In genomic region chrX:71623843-71624242, GRCm38 (mm10) we compare ENCODE assay signal across 7 mouse cellular contexts. TPM values are rescaled to one million over a fixed set of nuclear protein-coding genes. Genes with fewer than 3 reads are reported as not detected.
DNase-seq lines count a peak whose midpoint lies in the region; ATAC-seq and TF ChIP-seq lines count a peak whose summit lies in the region.

No protein-coding gene starts in this region.

- no peaks in the 10 kb centered on the region for H3K9me3 ChIP-seq in hindbrain, embryonic 11.5 days (ENCODE audit: control insufficient read depth, low read length)
- no peaks in the 10 kb centered on the region for H3K9me3 ChIP-seq in hindbrain, embryonic 12.5 days (replicated peaks)
- no peaks in the 10 kb centered on the region for H3K9me3 ChIP-seq in CH12.LX (replicated peaks; ENCODE audit: low read length)
- no peaks in the 10 kb centered on the region for H3K9me3 ChIP-seq in liver, embryonic 14.5 days (ENCODE audit: control insufficient read depth, low read length)

- TF ChIP-seq EP300 in CH12.LX (IDR thresholded peaks at IDR 0.05; ENCODE audit: low read length) = no peak
- no peak for TF ChIP-seq EP300 in liver, embryonic 14.5 days (IDR thresholded peaks at IDR 0.05; ENCODE audit: low read depth)

- no peaks in the 10 kb centered on the region for H3K79me2 ChIP-seq in CH12.LX (replicated peaks; ENCODE audit: control insufficient read depth, extremely low read depth, insufficient read depth, poor library complexity, severe bottlenecking)

- no peak for ATAC-seq in hindbrain, embryonic 11.5 days (ENCODE audit: low FRiP score)
- no peak for ATAC-seq in hindbrain, embryonic 12.5 days (ENCODE audit: low FRiP score)
- ATAC-seq in liver, embryonic 14.5 days (ENCODE audit: insufficient read depth) = no peak

- H3K4me1 ChIP-seq in hindbrain, embryonic 11.5 days (replicated peaks; ENCODE audit: control insufficient read depth, insufficient read depth, low read length) = no peaks in the 10 kb centered on the region
- H3K4me1 ChIP-seq in hindbrain, embryonic 12.5 days = no peaks in the 10 kb centered on the region
- H3K4me1 ChIP-seq in CH12.LX (ENCODE audit: control insufficient read depth in 1 of 2, insufficient read depth in 2 of 2) = no peaks in the 10 kb centered on the region
- H3K4me1 ChIP-seq in liver, embryonic 14.5 days (replicated peaks; ENCODE audit: control insufficient read depth in 2 of 2, insufficient read depth in 2 of 2, low read length in 1 of 2) = no peaks in the 10 kb centered on the region

- no peaks in the 10 kb centered on the region for H3K36me3 ChIP-seq in hindbrain, embryonic 11.5 days (ENCODE audit: control insufficient read depth, insufficient read depth, low read length)
- H3K36me3 ChIP-seq in hindbrain, embryonic 12.5 days = no peaks in the 10 kb centered on the region
- H3K36me3 ChIP-seq in CH12.LX (replicated peaks in 1 of 2; ENCODE audit: control insufficient read depth in 1 of 2, insufficient read depth in 1 of 2, low read length in 1 of 2) = no peaks in the 10 kb centered on the region
- no peaks in the 10 kb centered on the region for H3K36me3 ChIP-seq in liver, embryonic 14.5 days (replicated peaks; ENCODE audit: control insufficient read depth, insufficient read depth, low read depth)

- in situ Hi-C loops in CH12.LX (cut with MboI; ENCODE audit: low pct_ligation_motif_present, low pct_unique_long_range_greater_than_20kb, low sequenced_read_pairs) = no loop called here

- H3K4me3 ChIP-seq in hindbrain, embryonic 11.5 days (ENCODE audit: low read depth, low read length) = no peak overlapping the region
- no peak overlapping the region for H3K4me3 ChIP-seq in hindbrain, embryonic 12.5 days
- no peak overlapping the region for H3K4me3 ChIP-seq in CH12.LX (replicated peaks in 1 of 3; ENCODE audit: low read depth in 2 of 3, low read length in 2 of 3, poor library complexity in 1 of 3)
- H3K4me3 ChIP-seq in liver, embryonic 14.5 days (ENCODE audit: insufficient read depth in 1 of 2, low read depth in 2 of 2, low read length in 2 of 2) = no peak overlapping the region

- peak; percentile 41 to 68; a peak in 3 of 4 replicates for TF ChIP-seq CTCF in CH12.LX (conservative IDR thresholded peaks at IDR 0.05 in 1 of 2, IDR thresholded peaks at IDR 0.05 in 1 of 2; ENCODE audit: low read depth in 2 of 2, low read length in 2 of 2)
- peak; percentile 47; the same call in 1 of the 2 replicates for TF ChIP-seq CTCF in brain, embryonic 14.5 days (IDR thresholded peaks at IDR 0.05; ENCODE audit: borderline replicate concordance, extremely low read depth, insufficient read depth, insufficient read length)
- peak; percentile 77 for TF ChIP-seq CTCF in liver, embryonic 14.5 days (IDR thresholded peaks at IDR 0.05; ENCODE audit: low read depth)

- TF ChIP-seq POLR2A in CH12.LX (IDR thresholded peaks at IDR 0.05; ENCODE audit: low read depth, low read length) = no peak
- no peak for TF ChIP-seq POLR2A in brain, embryonic 14.5 days (IDR thresholded peaks at IDR 0.05; ENCODE audit: borderline replicate concordance, extremely low read depth, insufficient read depth, insufficient read length, poor library complexity, severe bottlenecking)

- H3K9ac ChIP-seq in hindbrain, embryonic 11.5 days (ENCODE audit: low read depth, low read length) = no peak overlapping the region
- H3K9ac ChIP-seq in hindbrain, embryonic 12.5 days = no peak overlapping the region
- H3K9ac ChIP-seq in CH12.LX (ENCODE audit: insufficient read depth, low read depth) = no peak overlapping the region
- no peak overlapping the region for H3K9ac ChIP-seq in liver, embryonic 14.5 days (replicated peaks)

- peak; percentile 58 for DNase-seq in hindbrain, embryonic 11.5 days (ENCODE audit: low spot score)
- DNase-seq in 3T3-L1 (ENCODE audit: low read depth, low spot score) = peak; percentile 40
- peak; percentile 51 for DNase-seq in CH12.LX (ENCODE audit: extremely low read depth)
- peak; percentile 29 for DNase-seq in brain, embryonic 14.5 days (ENCODE audit: low read depth)
- peak in 1 of 3 experiments; percentile 10 for DNase-seq in liver, embryonic 14.5 days (ENCODE audit: low read depth in 3 of 3, low spot score in 3 of 3)
- peak; percentile 8 to 38 for DNase-seq in thymus, postnatal 10 days (ENCODE audit: low spot score in 2 of 2)

- dilution Hi-C loops in CH12.LX (cut with MboI; ENCODE audit: extremely low pct_ligation_motif_present, extremely low pct_unique_long_range_greater_than_20kb, low sequenced_read_pairs) = no loop called here

- no peaks in the 10 kb centered on the region for H3K27me3 ChIP-seq in hindbrain, embryonic 11.5 days (ENCODE audit: control insufficient read depth, insufficient read depth, low read length)
- no peaks in the 10 kb centered on the region for H3K27me3 ChIP-seq in hindbrain, embryonic 12.5 days
- no peaks in the 10 kb centered on the region for H3K27me3 ChIP-seq in CH12.LX (replicated peaks)
- no peaks in the 10 kb centered on the region for H3K27me3 ChIP-seq in liver, embryonic 14.5 days (ENCODE audit: control insufficient read depth, insufficient read depth, low read length)

- 33% methylated on average over 1 of the region's 1 CpGs for WGBS in hindbrain, embryonic 11.5 days
- 10% methylated on average over 1 of the region's 1 CpGs for WGBS in hindbrain, embryonic 12.5 days
- WGBS in liver, embryonic 14.5 days (ENCODE audit: insufficient replicate concordance) = 7% methylated on average over 1 of the region's 1 CpGs

- H3K4me2 ChIP-seq in hindbrain, embryonic 11.5 days (replicated peaks; ENCODE audit: low read depth, low read length) = no peak overlapping the region
- H3K4me2 ChIP-seq in hindbrain, embryonic 12.5 days (replicated peaks) = no peak overlapping the region
- H3K4me2 ChIP-seq in CH12.LX (ENCODE audit: insufficient read depth, low read depth, poor library complexity, severe bottlenecking) = no peak overlapping the region
- H3K4me2 ChIP-seq in liver, embryonic 14.5 days (ENCODE audit: low read depth) = no peak overlapping the region

- TF ChIP-seq RAD21 in CH12.LX (IDR thresholded peaks at IDR 0.05; ENCODE audit: low read depth, low read length) = peak; percentile 59

- H3K27ac ChIP-seq in hindbrain, embryonic 11.5 days (ENCODE audit: low read depth, low read length) = no peak overlapping the region
- no peak overlapping the region for H3K27ac ChIP-seq in hindbrain, embryonic 12.5 days
- no peak overlapping the region for H3K27ac ChIP-seq in CH12.LX (ENCODE audit: insufficient read depth, low read depth)
- H3K27ac ChIP-seq in liver, embryonic 14.5 days = no peak overlapping the region

TF ChIP-seq in CH12.LX, 34 proteins besides CTCF, POLR2A, EP300 and RAD21:
- no peak for TF ChIP-seq SIN3A (IDR thresholded peaks at IDR 0.05; ENCODE audit: low read length)
- TF ChIP-seq SMC3 (IDR thresholded peaks at IDR 0.05; ENCODE audit: low read depth, low read length) = peak; percentile 47

RNA-seq across cellular contexts. Expression of gene Gpr50, which starts 39.6 kb away (rescaled TPM):
- polyA plus RNA-seq in hindbrain, embryonic 11.5 days (2014; fragmentation: Nextera tagmentation; extraction: Ambion mirVana) = 1.3 and 1.4 TPM in 2 replicates
- 1.3 and 1.8 TPM in 2 replicates for polyA plus RNA-seq in hindbrain, embryonic 12.5 days (2016; fragmentation: Nextera tagmentation; extraction: Ambion mirVana)
- total RNA-seq in CH12.LX (2012; rRNA removed) (not detected in 2 replicates), CH12.LX (2014; rRNA removed) (not detected in 2 replicates)
- polyA plus RNA-seq in CH12.LX (2012; ENCODE audit: insufficient read length, low read depth) = not detected in 2 replicates
- polyA plus RNA-seq in brain, embryonic 14.5 days (2012; rRNA removed) = 3.8 and 5.5 TPM in 2 replicates
- 0.03 TPM in 2 replicates for polyA plus RNA-seq in liver, embryonic 14.5 days (2012; rRNA removed)
- 0.11 TPM in 1 of 2 replicates, not detected in the other for polyA plus RNA-seq in liver, embryonic 14.5 days (2014; fragmentation: Nextera tagmentation; extraction: Ambion mirVana)
